Mouse (Mus musculus): Measurements from ENCODE around the gene Shcbp1l. TPM values are rescaled to one million over a fixed set of nuclear protein-coding genes. Genes with fewer than 3 reads are reported as not detected.

Shcbp1l gene
- under 1 TPM in 1 of 2 experiments, not detected in 1; 0.29 TPM for total RNA-seq (2023)

DNA sequence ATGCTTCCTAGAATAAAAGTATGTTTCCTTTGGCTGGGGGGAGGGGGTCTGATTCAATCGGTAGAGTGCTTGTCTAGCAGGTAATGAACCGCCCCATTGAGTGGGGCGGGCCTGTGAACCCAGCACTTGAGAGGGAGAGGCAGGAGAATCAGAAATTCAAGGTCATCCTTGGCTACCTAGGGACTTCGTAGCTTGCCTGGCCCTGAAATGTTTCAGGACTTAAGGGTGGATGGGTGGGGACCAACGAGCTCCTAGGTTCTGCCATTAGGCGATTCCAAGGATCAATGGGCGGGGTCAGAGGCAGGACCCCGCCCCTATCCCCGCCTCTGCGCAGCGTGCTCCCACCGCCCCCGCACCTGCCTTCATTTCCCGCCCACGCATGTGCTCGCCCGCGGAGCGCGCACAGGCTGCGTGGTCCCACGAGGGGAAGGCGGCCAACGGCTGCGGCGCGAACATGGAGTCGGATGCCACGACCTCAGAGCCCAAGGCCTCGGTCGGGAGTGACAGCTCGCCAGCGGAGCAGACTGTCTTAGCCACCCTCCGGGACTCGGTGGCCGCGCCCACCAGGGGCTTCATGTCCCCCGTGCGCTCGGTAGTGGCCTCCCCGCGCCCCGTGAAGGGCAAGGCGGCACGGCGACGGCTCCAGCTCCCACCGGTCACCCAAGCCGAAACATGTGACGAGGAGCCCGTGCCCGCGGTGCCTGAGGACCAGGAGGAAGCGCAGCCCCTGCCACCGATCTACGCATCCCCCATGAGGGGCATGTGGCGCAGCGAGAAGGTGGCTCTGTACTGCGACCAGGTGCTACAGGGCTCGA, at the start of gene Shcbp1l:
Gene Shcbp1l, plus strand, starts transcription at position 393 of the 815 bp plus-strand sequence.

GRCm38 (mm10) chr1:153487500-153487879, 62.5 kb downstream of the Shcbp1l start, which contains the start of gene Dhx9:
TSS of gene Dhx9 (minus strand) at chr1:153487660.

Other genes starting within 250 kb of the Shcbp1l start
- gene Lamc2, start 238.7 kb upstream of the Shcbp1l start, total RNA-seq (2023) = not detected
- 1 to 10 TPM; 1.2 to 1.6 TPM for gene Lamc1, start 92.4 kb upstream of the Shcbp1l start, total RNA-seq (2023)
- gene Dhx9, start 62.5 kb downstream of the Shcbp1l start, total RNA-seq (2023) = 100 to 1,000 TPM in 1 of 2 experiments, 10 to 100 TPM in 1; 89.7 to 104 TPM
- 1 to 10 TPM; 2.2 to 4.8 TPM for gene Npl, start 124.9 kb downstream of the Shcbp1l start, total RNA-seq (2023)
- under 1 TPM in 1 of 2 experiments, not detected in 1; 0.07 TPM for gene Rgs8, start 227.9 kb downstream of the Shcbp1l start, total RNA-seq (2023)

Data from neutrophil, adult 59 days (primary cell).